Mouse (Mus musculus) forebrain, embryonic 11.5 days (tissue): ENCODE results near the gene Fam83g. TPM values are rescaled to one million over a fixed set of nuclear protein-coding genes. Genes with fewer than 3 reads are reported as not detected.
A peak's percentile ranks its signal among the peaks of the same experiment; 100 is the strongest.
"Not testable (repeated sequence)": the region's sequence is repeated elsewhere in the genome, so short reads cannot be mapped to it uniquely, and the experiment has no call there.

Experiments used
- ATAC-seq: fragments of 200-750 bp; cut with Nextera tagmentation; replicated peaks from 2 replicates; pipeline ENCODE4 v1.8.0; 2017; ENCODE audit warnings: moderate TSS enrichment; ENCODE audit not compliant: low FRiP score
- DNase-seq: peaks from one replicate; pipeline ENCODE4 v3.0.0-alpha.2; 2017; ENCODE audit warnings: low spot score
- H3K27ac ChIP-seq: fragments of 300-500 bp; sonication (generic); 2 replicates; pipeline ENCODE4 v1.5.1; 2014; ENCODE audit warnings: low read depth, low read length
- H3K27me3 ChIP-seq: fragments of 300-500 bp; sonication (generic); 2 replicates; pipeline ENCODE4 v1.6.1; 2014; ENCODE audit warnings: mild to moderate bottlenecking, low read length, mixed read lengths; ENCODE audit not compliant: control insufficient read depth, insufficient read depth
- H3K36me3 ChIP-seq: fragments of 300-500 bp; sonication (generic); 2 replicates; pipeline ENCODE4 v1.6.1; 2014; ENCODE audit warnings: mild to moderate bottlenecking, low read length, moderate library complexity, mixed read lengths; ENCODE audit not compliant: control insufficient read depth, insufficient read depth
- H3K4me1 ChIP-seq: fragments of 300-500 bp; sonication (generic); replicated peaks from 2 replicates; pipeline ENCODE4 v1.6.1; 2014; ENCODE audit warnings: low read length, mixed read lengths; ENCODE audit not compliant: control insufficient read depth, insufficient read depth
- H3K4me2 ChIP-seq: fragments of 300-500 bp; sonication (generic); 2 replicates; pipeline ENCODE4 v1.6.1; 2014; ENCODE audit warnings: low read depth, mild to moderate bottlenecking, low read length, moderate library complexity, mixed read lengths; ENCODE audit not compliant: severe bottlenecking
- H3K4me3 ChIP-seq: fragments of 300-500 bp; sonication (generic); 2 replicates; pipeline ENCODE4 v1.5.1; 2014; ENCODE audit warnings: low read depth, low read length
- H3K9ac ChIP-seq: fragments of 300-500 bp; sonication (generic); 2 replicates; pipeline ENCODE4 v1.6.1; 2014; ENCODE audit warnings: low read length
- H3K9me3 ChIP-seq: fragments of 300-500 bp; sonication (generic); 2 replicates; pipeline ENCODE4 v1.6.1; 2016; ENCODE audit warnings: low read length, mixed read lengths; ENCODE audit not compliant: control insufficient read depth
- WGBS: fragments of 180-500 bp; shearing (Covaris S2); extraction: QIAGEN DNeasy Blood & Tissue Kit; methylation state at CpG from one replicate; pipeline ENCODE4 v1.1.7; 2014; 5-methylcytosine and 5-hydroxymethylcytosine counted together
- polyA plus RNA-seq: library from polyadenylated mRNA; unstranded; fragments of >200 nt; fragmentation: Nextera tagmentation; extraction: Ambion mirVana; gene quantifications from 2 replicates; pipeline ENCODE4 v1.2.1, GENCODE M21; 2014

Fam83g gene
- 0.65 and 0.92 TPM in 2 replicates for polyA plus RNA-seq

DNA sequence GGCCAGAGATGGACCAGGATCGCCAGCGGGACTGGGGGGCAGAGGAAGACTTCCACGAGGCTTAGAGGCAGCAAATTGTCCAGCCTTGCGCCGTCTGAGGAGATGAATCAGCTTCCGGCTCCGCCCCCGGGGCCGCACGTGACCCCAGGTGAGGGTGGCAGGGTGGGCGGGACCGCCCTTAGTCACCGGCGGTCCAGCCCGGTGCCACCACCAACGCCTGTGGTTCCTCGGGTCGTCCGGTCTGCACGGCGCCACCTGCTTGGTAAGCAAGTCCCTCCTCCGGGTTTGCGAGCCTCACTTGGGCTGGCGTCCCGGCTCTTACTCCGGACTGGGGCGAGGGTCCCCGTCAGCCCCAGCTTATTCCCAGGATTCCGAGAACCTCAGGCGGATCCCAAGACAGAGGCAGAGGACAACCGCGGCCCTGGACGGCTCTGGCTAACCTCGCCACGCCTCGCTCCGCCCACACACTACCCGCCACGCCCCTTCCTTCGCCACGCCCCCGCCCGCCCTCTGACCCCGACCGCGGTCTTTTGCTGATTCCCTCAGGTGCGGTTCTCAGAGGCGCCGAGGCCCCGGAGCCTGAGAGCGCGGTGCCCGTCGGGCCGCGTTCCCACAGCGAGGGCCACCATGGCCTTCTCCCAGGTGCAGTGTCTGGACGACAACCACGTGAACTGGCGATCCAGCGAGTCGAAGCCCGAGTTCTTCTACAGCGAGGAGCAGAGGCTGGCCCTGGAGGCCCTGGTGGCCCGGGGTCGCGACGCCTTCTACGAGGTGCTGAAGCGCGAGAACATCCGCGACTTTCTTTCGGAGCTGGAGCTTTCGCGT, at the start of gene Fam83g:
Gene Fam83g, plus strand, starts transcription at position 185 of the 825 bp plus-strand sequence.
- H3K4me2 ChIP-seq: peak within 1 kb of the TSS; percentile 54
- H3K27ac ChIP-seq: no peak within 1 kb of the TSS
- peaks cover 24% of the 10 kb centered on the region for H3K27me3 ChIP-seq
- no peaks in the 10 kb centered on the region for H3K36me3 ChIP-seq
- ATAC-seq (peak; percentile 71), DNase-seq (peak; percentile 86)
- under 1% methylated on average over 72 of the region's 76 CpGs for WGBS
- H3K4me1 ChIP-seq: 0 out of 2 replicates have a peak, but pooled peaks cover 5% of the 10 kb centered on the region
- H3K4me3 ChIP-seq: peak within 1 kb of the TSS; percentile 35
- H3K9ac ChIP-seq: no peak within 1 kb of the TSS
- no peaks in the 10 kb centered on the region for H3K9me3 ChIP-seq

DNA sequence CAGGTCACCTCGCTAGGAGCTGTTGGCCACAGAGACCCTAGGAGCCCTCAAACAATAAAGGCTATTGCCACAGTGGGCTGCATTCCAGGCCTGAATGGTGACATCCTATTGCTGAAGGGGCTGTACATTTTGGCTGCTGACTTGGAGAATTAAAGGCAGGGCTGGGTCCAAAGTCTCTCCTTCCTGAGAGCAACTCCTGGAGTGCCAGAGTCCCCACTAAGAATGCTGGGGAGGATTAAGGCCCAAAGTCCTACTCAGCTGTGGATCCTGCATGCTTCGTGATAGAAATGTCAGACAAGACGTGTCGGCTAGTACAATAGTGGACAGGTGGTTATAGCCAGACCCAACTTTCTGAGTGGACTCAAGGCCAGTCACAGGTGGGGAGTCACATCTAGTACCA, 47.6 kb upstream of the Fam83g start:
- H3K27ac ChIP-seq, H3K9me3 ChIP-seq, H3K9ac ChIP-seq, H3K4me1 ChIP-seq, H3K4me2 ChIP-seq, H3K4me3 ChIP-seq, H3K27me3 ChIP-seq, ATAC-seq, DNase-seq, H3K36me3 ChIP-seq: not testable (repeated sequence)
- 95% methylated on average over 3 of the region's 4 CpGs for WGBS

DNA sequence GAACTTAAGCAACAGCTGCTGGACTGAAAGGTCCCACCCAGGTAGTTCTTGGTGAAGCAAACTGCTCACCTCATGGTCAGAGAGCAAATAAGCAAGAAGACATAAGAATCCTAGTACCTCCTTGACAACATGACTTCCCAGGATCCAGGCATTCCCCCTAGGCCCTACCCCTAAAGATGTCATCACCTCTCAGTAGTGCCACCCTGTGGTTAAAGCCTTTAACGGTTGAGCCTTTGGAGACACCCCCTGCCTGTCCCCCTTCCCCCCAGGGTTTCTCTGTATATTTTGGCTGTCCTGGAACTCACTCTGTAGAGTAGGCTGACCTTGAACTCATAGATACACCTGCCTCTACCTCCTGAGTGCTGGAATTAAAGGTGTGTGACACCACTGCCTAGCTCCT, 46.5 kb upstream of the Fam83g start:
- no peak for DNase-seq
- Histone ChIP-seq H3K27me3 (no peaks in the 10 kb centered on the region), H3K27ac (no peak overlapping the region), H3K4me1 (no peaks in the 10 kb centered on the region), H3K9me3 (no peaks in the 10 kb centered on the region), H3K4me3 (no peak overlapping the region), H3K9ac (no peak overlapping the region), H3K36me3 (no peaks in the 10 kb centered on the region), H3K4me2 (no peak overlapping the region)
- no peak for ATAC-seq
- WGBS: 60% methylated on average over 1 of the region's 1 CpGs

DNA sequence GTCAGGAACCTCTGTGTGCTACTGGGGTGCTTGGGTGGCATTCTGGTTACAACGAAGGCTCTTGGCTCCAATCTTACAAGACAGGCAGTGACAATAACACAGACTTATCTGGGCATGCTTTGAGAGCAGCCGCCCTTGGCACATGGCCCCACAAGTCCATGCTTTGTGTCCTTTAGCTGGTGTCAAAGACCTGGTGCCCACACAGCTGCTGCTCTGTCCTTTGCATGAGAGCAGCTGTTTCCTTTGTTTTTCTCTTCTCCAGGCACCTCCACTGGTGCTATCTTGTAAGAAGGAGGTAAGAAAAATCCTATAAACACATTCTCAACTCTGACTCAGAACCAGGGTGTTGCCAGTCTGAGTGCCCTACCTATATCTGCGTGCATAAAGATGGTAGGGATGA, 46.0 kb upstream of the Fam83g start:
- H3K9ac ChIP-seq: no peak overlapping the region
- no peaks in the 10 kb centered on the region for H3K27me3 ChIP-seq
- 92% methylated on average over 3 of the region's 3 CpGs for WGBS
- no peak for ATAC-seq
- DNase-seq: no peak
- no peaks in the 10 kb centered on the region for H3K36me3 ChIP-seq
- H3K27ac ChIP-seq: no peak overlapping the region
- H3K4me3 ChIP-seq: no peak overlapping the region
- no peaks in the 10 kb centered on the region for H3K4me1 ChIP-seq
- H3K9me3 ChIP-seq: no peaks in the 10 kb centered on the region
- no peak overlapping the region for H3K4me2 ChIP-seq

DNA sequence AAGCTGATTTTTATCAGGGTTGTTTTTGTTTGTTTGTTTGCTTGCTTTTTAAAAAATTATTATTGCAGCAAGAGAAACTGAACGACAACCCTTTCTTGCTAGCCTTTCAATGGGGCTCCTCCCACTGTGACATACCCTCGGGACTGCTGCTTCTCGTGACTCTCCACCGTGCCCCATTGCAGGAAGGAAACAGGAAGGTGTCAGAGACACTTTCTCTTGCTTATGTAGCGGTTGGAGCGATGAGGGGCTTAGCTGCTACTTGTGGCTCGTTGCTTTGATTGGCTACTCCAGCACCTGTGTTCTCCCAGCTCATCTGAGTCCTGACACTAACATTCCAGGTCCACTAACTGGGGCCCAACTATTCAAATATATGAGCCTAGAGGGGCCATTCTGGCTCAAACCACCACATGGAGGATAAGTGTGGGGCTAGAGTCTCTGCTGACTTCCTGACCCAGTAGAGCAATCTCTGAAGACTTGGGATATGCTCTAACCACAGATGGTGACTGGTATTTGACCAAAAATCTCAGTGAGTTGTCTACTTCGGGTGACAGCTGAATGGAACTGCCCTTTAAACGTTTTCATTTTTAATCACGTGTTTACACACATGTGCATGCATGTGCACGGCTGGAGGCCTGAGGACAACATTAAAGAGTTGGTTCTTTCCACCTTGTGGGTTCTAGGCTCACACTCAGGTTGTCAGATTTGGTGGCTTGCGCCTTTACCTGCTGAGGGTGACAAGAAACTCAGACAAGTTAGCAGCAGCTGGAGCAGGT, 44.9 kb upstream of the Fam83g start:
- Histone ChIP-seq H3K4me2 (no peak overlapping the region), H3K27me3 (no peaks in the 10 kb centered on the region), H3K9ac (no peak overlapping the region), H3K4me3 (no peak overlapping the region), H3K27ac (no peak overlapping the region), H3K9me3 (no peaks in the 10 kb centered on the region), H3K36me3 (no peaks in the 10 kb centered on the region), H3K4me1 (no peaks in the 10 kb centered on the region)
- DNase-seq (no peak), ATAC-seq (no peak)
- 78% methylated on average over 12 of the region's 12 CpGs for WGBS

DNA sequence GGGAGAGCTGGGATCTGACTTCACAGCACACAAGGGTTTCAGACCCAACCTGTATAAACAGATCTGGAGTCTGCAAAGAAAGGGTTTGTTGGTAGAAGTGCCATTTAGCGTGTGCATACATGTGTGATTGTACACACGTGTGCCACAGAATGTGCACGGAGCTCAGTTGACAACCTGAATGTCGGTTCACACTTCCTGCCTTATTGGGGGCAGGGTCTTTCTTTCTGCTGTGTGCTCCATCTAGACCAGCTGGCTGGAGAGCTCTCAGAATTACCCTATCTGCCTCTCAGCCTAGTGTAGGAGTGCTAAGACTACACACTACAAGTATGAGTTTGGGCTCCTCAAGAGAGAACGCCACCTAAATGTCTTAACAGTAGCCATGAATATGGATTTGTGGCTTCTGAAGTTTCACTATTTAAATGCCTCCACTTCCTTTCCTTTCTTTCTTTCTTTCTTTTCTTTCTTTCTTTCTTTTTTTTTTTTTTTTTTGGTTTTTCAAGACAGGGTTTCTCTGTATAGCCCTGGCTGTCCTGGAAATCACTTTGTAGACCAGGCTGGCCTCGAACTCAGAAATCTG, 44.2 kb upstream of the Fam83g start:
- Histone ChIP-seq H3K36me3 (no peaks in the 10 kb centered on the region), H3K9ac (no peak overlapping the region), H3K9me3 (no peaks in the 10 kb centered on the region), H3K27ac (no peak overlapping the region), H3K4me1 (no peaks in the 10 kb centered on the region), H3K27me3 (no peaks in the 10 kb centered on the region), H3K4me2 (no peak overlapping the region), H3K4me3 (no peak overlapping the region)
- ATAC-seq (no peak), DNase-seq (no peak)
- WGBS: 90% methylated on average over 5 of the region's 6 CpGs

DNA sequence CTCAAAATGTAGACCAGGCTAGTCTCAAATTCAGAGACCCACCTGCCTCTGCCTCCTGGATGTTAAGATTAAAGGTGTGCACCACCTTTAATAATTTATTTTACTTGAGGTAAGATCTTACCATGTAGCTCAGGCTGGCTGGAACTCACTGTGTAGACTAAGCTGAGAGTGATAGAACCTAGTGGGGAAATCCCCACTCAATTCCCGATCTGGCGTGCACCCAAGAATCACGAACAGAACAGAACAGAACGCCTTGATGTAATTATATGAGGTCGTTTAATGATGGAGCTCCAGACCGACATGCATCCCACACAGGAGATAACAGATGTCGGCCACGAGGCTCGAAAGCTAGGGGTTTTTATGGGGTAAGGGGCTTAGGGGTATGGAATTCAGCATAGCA, 43.3 kb upstream of the Fam83g start:
- not testable (repeated sequence) for H3K27me3 ChIP-seq, H3K4me3 ChIP-seq, H3K9me3 ChIP-seq, DNase-seq, H3K9ac ChIP-seq, H3K27ac ChIP-seq, ATAC-seq, H3K4me1 ChIP-seq, H3K36me3 ChIP-seq, H3K4me2 ChIP-seq
- WGBS: 92% methylated on average over 9 of the region's 9 CpGs

DNA sequence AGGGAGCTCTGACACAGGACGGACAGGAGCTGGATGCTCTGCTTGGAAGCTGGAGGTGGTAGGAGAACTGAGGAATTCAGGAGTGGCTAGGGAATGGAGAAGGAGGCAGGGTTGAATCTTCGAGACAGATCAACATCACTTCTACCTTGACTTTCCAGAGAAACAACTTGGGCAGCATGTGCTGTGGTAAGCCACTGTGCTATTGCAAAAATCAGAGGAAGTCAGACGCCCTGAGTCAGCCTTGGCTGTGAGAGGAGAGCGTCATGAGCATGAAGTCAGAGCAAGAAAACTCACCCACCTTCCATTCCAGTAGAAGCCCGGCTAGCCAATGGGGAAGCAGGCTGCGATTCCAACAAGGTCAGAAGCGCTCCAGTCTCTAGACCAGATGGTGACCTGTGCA, 41.8 kb upstream of the Fam83g start:
- ATAC-seq: no peak
- Histone ChIP-seq H3K27me3 (no peaks in the 10 kb centered on the region), H3K36me3 (no peaks in the 10 kb centered on the region), H3K9ac (no peak overlapping the region), H3K27ac (no peak overlapping the region), H3K4me1 (no peaks in the 10 kb centered on the region), H3K4me2 (no peak overlapping the region), H3K9me3 (no peaks in the 10 kb centered on the region), H3K4me3 (no peak overlapping the region)
- DNase-seq: no peak
- 86% methylated on average over 7 of the region's 7 CpGs for WGBS
